Mouse (Mus musculus): Measurements from ENCODE around the gene Ythdf2.
A peak's percentile ranks its signal among the peaks of the same experiment; 100 is the strongest.

Gene Ythdf2

GRCm38 (mm10) chr4:132210325-132210724 lies 1.8 kb downstream of the Ythdf2 start:
- peak; percentile 60 for DNase-seq (ENCODE audit: low read depth, low spot score)

GRCm38 (mm10) chr4:132209299-132209698 lies 2.8 kb downstream of the Ythdf2 start:
- no peak for DNase-seq (ENCODE audit: low read depth, low spot score)

GRCm38 (mm10) chr4:132207280-132207679 lies 4.8 kb downstream of the Ythdf2 start:
- DNase-seq (ENCODE audit: low read depth, low spot score) = no peak

- DNase-seq (ENCODE audit: low read depth, low spot score) = no peak
Observed at GRCm38 (mm10) chr4:132198771-132199170, 13.3 kb downstream of the Ythdf2 start.

GRCm38 (mm10) chr4:132198285-132198712 lies 13.8 kb downstream of the Ythdf2 start:
- peak; percentile 58 for DNase-seq (ENCODE audit: low read depth, low spot score)

- no peak for DNase-seq (ENCODE audit: low read depth, low spot score)
Observed at GRCm38 (mm10) chr4:132194975-132195374, 17.1 kb downstream of the Ythdf2 start.

GRCm38 (mm10) chr4:132194373-132194772 lies 17.7 kb downstream of the Ythdf2 start:
- DNase-seq (ENCODE audit: low read depth, low spot score) = no peak

GRCm38 (mm10) chr4:132187826-132188401 lies 24.2 kb downstream of the Ythdf2 start:
- DNase-seq (ENCODE audit: low read depth, low spot score) = no peak

GRCm38 (mm10) chr4:132183162-132183561 lies 28.9 kb downstream of the Ythdf2 start:
- no peak for DNase-seq (ENCODE audit: low read depth, low spot score)

GRCm38 (mm10) chr4:132181721-132182658 lies 30.1 kb downstream of the Ythdf2 start:
- DNase-seq (ENCODE audit: low read depth, low spot score) = no peak

- DNase-seq (ENCODE audit: low read depth, low spot score) = peak; percentile 50
Observed at GRCm38 (mm10) chr4:132180710-132181109, 31.4 kb downstream of the Ythdf2 start.

- peak; percentile 86 for DNase-seq (ENCODE audit: low read depth, low spot score)
Observed at GRCm38 (mm10) chr4:132178630-132179059, 33.5 kb downstream of the Ythdf2 start.

GRCm38 (mm10) chr4:132176474-132176873 lies 35.6 kb downstream of the Ythdf2 start:
- DNase-seq (ENCODE audit: low read depth, low spot score) = no peak

GRCm38 (mm10) chr4:132170891-132171290 lies 41.2 kb downstream of the Ythdf2 start:
- no peak for DNase-seq (ENCODE audit: low read depth, low spot score)

- no peak for DNase-seq (ENCODE audit: low read depth, low spot score)
Observed at GRCm38 (mm10) chr4:132169761-132170160, 42.3 kb downstream of the Ythdf2 start.

- no peak for DNase-seq (ENCODE audit: low read depth, low spot score)
Observed at GRCm38 (mm10) chr4:132169271-132169670, 42.8 kb downstream of the Ythdf2 start.

GRCm38 (mm10) chr4:132167436-132167835 lies 44.7 kb downstream of the Ythdf2 start:
- no peak for DNase-seq (ENCODE audit: low read depth, low spot score)

GRCm38 (mm10) chr4:132166350-132167290 lies 45.5 kb downstream of the Ythdf2 start:
- peak; percentile 59 for DNase-seq (ENCODE audit: low read depth, low spot score)

GRCm38 (mm10) chr4:132165691-132166090 lies 46.4 kb downstream of the Ythdf2 start:
- DNase-seq (ENCODE audit: low read depth, low spot score) = peak; percentile 36

- DNase-seq (ENCODE audit: low read depth, low spot score) = peak; percentile 49
Observed at GRCm38 (mm10) chr4:132156941-132157622, 55.0 kb downstream of the Ythdf2 start.
